Mouse (Mus musculus) megakaryocyte, adult 5-6 weeks (primary cell): ENCODE data around the gene Dcaf5. TPM values are rescaled to one million over a fixed set of nuclear protein-coding genes. Genes with fewer than 3 reads are reported as not detected.
A peak's percentile ranks its signal among the peaks of the same experiment; 100 is the strongest.
"Not testable (repeated sequence)": the region's sequence is repeated elsewhere in the genome, so short reads cannot be mapped to it uniquely, and the experiment has no call there.

ENCODE experiments used
- ATAC-seq: 2 replicates; pipeline ENCODE4 v1.8.0; 2016; ENCODE audit warnings: mild to moderate bottlenecking, inconsistent platforms; ENCODE audit not compliant: poor library complexity, severe bottlenecking
- total RNA-seq, 2 experiments: library from RNA; stranded (forward) in 1 of 2; stranded (reverse) in 1 of 2; fragments of 153-499, 151-499 nt in 1 of 2; fragments of 221-1000, 200-1000 nt in 1 of 2; gene quantifications; 2 replicates each; pipeline versions ENCODE4 v1.2.3 to v1.2.4; 2015 to 2017

The Dcaf5 gene
- 8.5 and 9.5 TPM in 2 replicates for total RNA-seq (2015)
- total RNA-seq (2017): 14.2 and 15.4 TPM in 2 replicates

- peak; percentile 93 for ATAC-seq
These were observed at the start of gene Dcaf5 for GRCm38 (mm10) chr12:80436336-80436976. TSS of gene Dcaf5 (minus strand) at chr12:80436601.

- no peak for ATAC-seq
These were observed 47.0 kb upstream of the Dcaf5 start for GRCm38 (mm10) chr12:80483397-80483796.

DNA sequence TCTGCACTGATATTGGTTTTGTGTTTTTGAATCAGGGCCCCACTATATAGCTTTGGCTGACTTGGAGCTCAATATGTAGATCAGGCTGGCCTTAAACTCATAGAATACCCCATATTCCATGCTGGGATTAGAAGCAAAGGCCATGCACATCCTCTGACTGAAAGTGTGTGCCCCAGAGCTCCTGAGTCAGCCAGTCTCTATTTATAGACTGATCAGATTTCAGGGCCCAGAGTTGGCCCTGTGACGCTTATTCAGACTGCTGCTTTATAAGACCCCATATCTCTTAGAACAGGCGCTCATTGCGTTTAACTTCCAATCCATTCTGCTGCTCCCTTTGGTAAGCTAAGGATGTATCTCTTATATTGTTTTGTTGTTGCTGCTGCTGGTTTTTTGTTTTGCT is 43.6 kb upstream of the Dcaf5 start:
- no peak for ATAC-seq

DNA sequence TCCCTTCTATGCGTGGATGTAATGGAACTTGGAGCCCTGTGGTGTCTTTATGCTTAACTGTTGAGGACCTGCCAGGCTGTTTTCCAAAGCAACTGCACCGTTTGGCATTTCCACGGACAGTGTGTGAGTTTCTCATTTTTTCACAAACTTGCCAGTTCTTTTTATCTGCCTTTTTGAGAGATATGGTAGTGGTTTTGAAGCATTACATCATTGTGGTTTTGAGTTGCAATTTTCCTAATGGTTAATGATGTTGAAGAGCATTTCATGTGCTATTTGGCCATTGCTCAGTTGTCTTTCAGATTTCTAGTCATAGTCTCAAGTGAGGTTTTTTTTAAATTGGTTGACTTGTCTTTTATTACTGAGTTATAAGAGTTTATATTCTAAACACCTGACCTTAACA is 37.3 kb upstream of the Dcaf5 start:
- ATAC-seq: 0 out of 2 replicates have a peak, but pooled peaks have one; percentile 30

DNA sequence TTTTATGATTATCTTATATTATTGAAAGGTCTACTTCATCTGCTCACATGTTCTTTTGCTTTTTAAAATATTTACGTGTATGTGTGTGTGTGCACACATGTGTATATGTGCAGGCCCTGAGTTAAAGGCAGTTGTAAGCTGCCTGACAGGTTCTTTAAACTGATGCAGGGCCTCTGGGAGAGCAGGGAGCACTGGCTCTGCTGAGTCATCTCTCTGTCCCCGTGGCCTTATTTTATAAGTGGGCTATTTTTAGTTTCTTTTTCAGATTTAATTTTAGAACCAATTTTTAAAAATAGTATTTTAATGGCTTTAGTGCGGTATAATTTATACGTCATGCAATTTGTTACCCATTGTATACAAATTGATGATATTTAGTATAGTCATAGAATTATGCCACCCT is 35.5 kb upstream of the Dcaf5 start:
- no peak for ATAC-seq

DNA sequence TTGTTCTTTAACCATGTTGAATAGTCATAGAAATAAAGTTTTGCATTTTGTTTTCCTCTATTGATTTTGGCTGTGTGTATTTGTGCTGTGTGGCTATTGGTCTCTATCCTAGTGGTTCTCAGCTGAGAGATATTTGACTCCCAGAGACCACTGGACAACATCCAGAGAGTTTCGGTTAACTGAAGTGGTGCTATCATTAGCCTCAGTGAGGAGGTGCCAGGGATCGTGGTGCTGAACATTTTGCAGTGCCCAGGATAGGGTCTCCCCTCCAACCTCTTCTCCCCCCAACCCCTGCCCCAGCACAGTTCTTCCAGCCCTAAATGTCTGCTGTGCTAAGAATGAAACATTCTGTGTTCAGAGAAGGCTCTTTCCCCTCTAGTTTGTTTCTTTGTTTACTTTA is 33.8 kb upstream of the Dcaf5 start:
- ATAC-seq: no peak

GRCm38 (mm10) chr12:80463666-80464269 is 27.4 kb upstream of the Dcaf5 start:
- ATAC-seq: no peak

- ATAC-seq: peak; percentile 99
These were observed 26.7 kb upstream of the Dcaf5 start, which contains the start of gene Exd2 for GRCm38 (mm10) chr12:80462942-80463651. TSS of gene Exd2 (plus strand) at chr12:80463095.

DNA sequence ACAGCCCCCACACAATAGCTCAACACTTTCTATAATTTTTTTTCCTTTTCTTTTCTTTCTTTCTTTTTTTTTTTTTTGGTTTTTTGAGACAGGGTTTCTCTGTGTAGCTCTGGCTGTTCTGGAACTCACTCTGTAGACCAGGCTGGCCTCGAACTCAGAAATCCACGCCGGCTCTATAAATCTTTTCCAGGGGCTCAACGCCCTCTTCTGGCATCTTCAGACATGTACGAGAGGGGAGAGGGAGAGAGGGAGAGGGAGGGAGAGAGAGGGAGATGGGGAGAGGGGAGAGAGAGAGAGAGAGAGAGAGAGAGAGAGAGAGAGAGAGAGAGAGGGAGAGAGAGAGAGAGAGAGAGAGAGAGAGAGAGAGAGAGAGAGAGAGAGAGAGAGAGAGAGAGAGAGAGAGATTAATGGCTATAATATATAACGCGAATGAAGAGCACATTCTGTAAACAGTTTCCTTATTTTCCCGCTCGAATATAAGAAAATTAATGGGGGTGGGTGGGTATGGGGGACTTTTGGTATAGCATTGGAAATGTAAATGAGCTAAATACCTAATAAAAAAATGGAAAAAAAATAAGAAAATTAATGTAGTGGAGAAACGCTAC is 26.0 kb upstream of the Dcaf5 start:
- ATAC-seq: not testable (repeated sequence)

DNA sequence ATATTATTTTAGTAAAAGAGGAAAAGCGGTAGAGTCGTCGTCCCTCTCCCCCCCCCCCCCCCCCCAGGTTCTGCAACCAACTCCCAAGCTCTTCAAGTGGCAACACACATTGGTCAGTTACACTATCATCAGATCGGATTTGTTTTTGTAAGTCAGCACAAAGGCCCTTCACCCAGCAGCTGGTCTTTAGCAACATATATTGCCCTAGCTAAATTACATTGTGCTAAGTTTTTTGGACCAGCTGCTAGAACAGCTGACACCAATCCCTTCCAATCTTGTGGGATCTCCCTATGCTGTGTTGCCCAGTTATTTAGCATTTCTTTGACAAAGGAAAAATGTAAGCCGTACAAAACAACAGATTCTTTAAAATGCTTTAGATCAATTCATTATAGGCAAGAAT is 21.6 kb upstream of the Dcaf5 start:
- ATAC-seq: no peak

DNA sequence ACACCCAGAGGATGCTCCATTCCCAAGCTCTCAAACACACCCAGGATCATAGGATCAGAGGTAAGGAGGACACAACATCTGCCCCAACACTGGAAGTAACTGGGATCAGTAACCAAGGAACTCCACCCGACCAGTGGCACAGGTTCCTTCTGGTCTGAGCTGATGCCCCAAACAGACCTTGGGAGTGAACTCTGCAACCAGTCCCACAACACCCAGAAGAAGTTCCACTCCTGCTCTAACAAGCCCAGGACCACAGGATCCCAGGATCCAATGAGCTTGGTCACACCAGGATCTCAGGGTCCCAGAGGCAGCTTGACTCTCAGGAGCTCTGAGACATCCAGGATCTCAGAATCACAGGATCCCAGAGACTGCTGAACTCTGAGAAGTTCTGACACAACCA is 17.1 kb upstream of the Dcaf5 start:
- ATAC-seq: no peak

- ATAC-seq: no peak
These were observed 8.2 kb upstream of the Dcaf5 start for GRCm38 (mm10) chr12:80444525-80445109.

DNA sequence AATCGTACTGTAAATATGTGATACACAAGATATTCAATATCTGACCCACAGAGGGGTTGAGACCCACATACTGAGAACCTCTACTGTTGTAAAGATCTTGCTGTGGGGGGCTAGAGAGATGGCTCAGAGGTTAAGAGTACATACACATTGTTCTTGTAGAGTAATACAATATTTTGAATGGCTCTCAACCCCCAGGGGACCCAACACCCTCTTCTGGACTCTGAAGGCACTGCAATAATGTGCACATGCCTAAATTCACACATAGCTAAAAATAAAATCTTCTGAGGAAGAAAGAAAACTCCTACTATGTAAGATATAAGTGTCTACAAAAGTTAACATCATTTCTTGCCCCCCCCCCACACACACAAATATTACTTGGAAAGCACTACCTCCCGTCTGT is 4.6 kb upstream of the Dcaf5 start:
- ATAC-seq: no peak

GRCm38 (mm10) chr12:80437051-80437675 is 762 bp upstream of the Dcaf5 start:
- no peak for ATAC-seq

DNA sequence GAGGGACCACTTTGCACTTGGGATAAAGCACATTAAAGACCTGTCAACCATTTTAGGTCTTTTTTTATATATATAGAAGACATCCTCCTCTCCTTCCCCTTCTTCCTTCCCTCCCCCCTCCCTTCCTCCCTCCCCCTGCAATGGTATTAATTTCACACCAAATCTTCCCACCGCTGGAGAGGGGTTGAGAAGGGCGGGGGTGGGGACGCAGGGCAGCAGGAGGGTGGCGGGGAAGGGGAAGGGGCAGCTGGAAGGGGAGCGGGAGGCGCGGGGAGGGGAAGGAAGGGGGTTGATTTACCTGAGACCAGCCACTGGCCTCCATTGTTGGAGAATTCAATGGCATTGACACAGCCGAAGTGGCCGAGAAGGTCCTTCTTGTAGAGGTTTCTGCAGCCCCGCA is 514 bp downstream of the Dcaf5 start:
- ATAC-seq: no peak

GRCm38 (mm10) chr12:80434961-80435691 is 1.3 kb downstream of the Dcaf5 start:
- ATAC-seq: peak; percentile 67

DNA sequence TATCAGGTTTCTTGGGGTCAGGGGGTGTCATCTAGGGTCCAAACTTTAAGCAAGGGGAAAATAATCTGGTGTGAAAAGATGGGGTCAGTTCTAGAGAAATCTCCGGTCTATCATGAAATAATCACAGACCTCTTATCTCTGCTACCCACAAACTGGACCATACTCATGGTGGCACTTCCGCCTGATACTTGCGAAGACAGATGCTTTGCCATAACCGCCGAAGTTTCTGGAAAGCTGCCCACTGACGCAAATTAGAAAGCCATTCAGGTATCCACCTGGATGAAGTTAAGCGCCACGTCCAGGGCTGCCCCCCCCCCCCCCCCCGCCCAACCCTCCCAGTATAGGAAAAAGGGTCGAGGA is 1.8 kb downstream of the Dcaf5 start:
- no peak for ATAC-seq

DNA sequence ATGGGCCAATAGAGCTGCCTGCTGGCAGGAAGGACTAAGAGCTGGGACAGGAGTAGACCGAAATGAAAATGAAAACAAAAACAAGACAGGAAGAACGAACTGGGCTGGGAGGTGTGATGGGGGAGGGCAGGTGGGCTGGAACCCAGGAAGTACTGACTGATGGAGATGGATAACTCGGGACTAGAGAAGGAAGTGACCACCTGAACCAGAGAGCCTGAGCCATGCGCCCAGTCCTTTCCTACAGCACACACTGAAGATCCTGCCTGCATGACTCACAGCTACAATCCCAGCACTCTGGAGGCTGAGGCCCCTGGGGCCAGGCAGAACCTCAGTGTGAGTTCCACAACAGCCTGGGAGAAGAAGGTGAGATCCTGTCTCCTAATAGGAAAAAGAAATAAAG is 3.1 kb downstream of the Dcaf5 start:
- no peak for ATAC-seq

GRCm38 (mm10) chr12:80427683-80428082 is 8.7 kb downstream of the Dcaf5 start:
- no peak for ATAC-seq

GRCm38 (mm10) chr12:80415100-80415499 is 21.3 kb downstream of the Dcaf5 start:
- no peak for ATAC-seq
